Mouse (Mus musculus) G1E (cell line): ENCODE measurements around the gene Olfr1367.

Source experiments
- CTCF ChIP-seq: IDR thresholded peaks from 2 replicates; pipeline ENCODE4 v1.5.1; 2012; ENCODE audit warnings: low read depth, low read length, inconsistent platforms, mixed read lengths
- TAL1 ChIP-seq: conservative IDR thresholded peaks from 2 replicates; pipeline ENCODE4 v1.6.1; 2012; ENCODE audit warnings: low read depth, low read length, inconsistent platforms, mixed read lengths

GRCm38 (mm10) chr13:21346610-21347009 lies at the start of gene Olfr1367:
- TF ChIP-seq TAL1: no peak
- TF ChIP-seq CTCF: no peak
